Mouse (Mus musculus): Measurements from ENCODE around the gene Dhrs3. TPM values are rescaled to one million over a fixed set of nuclear protein-coding genes. Genes with fewer than 3 reads are reported as not detected.
A peak's percentile ranks its signal among the peaks of the same experiment; 100 is the strongest.

Dhrs3 gene
- polyA plus RNA-seq (2015; fragmentation: Nextera tagmentation; extraction: Ambion mirVana): 113 and 114 TPM in 2 replicates

DNA sequence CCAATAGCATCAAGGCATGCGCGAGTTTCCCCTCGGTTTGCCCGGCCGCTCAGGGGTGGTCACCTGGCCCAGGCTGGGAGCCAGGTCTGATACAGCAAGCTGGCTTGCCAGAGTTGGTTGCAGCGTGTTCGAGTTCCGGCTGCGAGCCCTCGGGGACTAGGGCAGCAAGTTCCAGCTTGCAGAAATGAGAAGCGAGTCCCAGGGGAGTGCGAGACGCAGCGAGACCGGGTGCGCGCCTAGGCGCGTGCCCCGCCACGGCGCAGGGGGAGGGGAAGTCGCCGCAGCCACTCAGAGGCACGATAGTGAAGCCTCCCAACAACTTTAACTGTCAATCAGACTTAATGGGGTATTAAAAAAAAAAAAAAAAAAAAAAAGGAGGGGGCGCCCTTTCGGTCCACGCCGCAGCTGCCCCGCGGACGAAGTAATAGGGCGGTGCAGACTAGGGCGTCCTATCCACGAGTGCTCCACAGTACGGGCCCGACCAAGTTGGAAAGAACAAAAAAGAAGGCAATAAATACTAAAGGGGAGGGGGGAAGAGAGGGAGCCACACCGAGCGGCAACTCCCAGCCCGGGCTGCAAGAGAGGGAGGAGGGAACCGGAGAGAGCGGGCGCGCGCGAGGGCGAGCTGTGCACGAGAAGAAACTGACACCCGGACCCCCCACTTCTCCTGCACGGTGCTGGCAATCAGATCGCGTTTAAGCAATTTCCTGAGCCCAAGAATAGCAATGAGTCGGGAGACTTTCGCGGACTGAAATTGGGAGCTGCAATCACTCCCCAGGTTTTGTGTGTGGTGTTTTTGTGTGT lies at the start of gene Dhrs3:
TSS of gene Dhrs3 (plus strand) at position 695 of the 804 bp plus-strand sequence.
- Histone ChIP-seq H3K4me3 (peak within 1 kb of the TSS; percentile 70), H3K36me3 (no peaks in the 10 kb centered on the region), H3K4me1 (peaks cover 67% of the 10 kb centered on the region), H3K27me3 (no peaks in the 10 kb centered on the region), H3K9me3 (no peaks in the 10 kb centered on the region), H3K4me2 (peak within 1 kb of the TSS; percentile 87), H3K27ac (peak within 1 kb of the TSS; percentile 93), H3K9ac (peak within 1 kb of the TSS; percentile 73)
- ATAC-seq (ENCODE audit: insufficient number of reproducible peaks, low FRiP score, low TSS enrichment, low read depth): peak; percentile 79
- under 1% methylated on average over 52 of the region's 55 CpGs for WGBS

DNA sequence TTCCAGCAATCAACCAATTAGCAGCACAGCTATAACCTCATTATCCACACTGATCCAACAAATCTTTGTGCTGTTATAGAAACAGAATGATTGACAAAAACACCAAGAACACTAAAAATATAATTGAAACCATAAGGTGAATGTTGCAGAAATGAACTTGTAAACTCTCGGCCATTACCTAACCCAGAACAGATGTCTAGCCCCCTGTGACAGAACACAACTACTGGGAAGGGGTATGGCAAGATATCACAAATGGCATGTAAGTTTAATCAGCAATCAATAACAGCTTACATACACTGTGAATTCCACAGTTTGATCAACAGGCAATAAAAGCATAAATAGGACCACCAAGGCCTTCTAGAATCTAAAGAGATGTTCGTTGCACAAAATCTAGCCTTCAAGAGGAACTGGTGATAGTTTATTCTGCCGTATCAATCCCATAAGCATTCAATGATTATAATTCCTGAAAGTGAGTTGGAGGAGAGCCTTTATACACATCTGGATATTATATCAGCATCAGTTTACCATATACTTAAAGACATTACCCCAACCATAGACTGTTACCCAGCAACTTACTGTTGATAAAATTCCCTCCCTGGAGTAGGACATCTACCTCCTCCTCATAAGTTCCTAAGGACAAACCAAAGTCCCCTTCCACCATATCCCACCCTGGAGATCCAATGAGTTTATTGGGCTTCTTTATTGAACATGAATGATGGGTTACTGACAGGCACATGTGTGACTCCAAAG lies 30.7 kb upstream of the Dhrs3 start:
- H3K36me3 ChIP-seq: no peaks in the 10 kb centered on the region
- no peak overlapping the region for H3K4me2 ChIP-seq
- no peaks in the 10 kb centered on the region for H3K9me3 ChIP-seq
- H3K27ac ChIP-seq: no peak overlapping the region
- no peaks in the 10 kb centered on the region for H3K27me3 ChIP-seq
- no peaks in the 10 kb centered on the region for H3K4me1 ChIP-seq
- no peak overlapping the region for H3K9ac ChIP-seq
- no peak for ATAC-seq (ENCODE audit: insufficient number of reproducible peaks, low FRiP score, low TSS enrichment, low read depth)
- no peak overlapping the region for H3K4me3 ChIP-seq
- 42% methylated on average over 3 of the region's 3 CpGs for WGBS

DNA sequence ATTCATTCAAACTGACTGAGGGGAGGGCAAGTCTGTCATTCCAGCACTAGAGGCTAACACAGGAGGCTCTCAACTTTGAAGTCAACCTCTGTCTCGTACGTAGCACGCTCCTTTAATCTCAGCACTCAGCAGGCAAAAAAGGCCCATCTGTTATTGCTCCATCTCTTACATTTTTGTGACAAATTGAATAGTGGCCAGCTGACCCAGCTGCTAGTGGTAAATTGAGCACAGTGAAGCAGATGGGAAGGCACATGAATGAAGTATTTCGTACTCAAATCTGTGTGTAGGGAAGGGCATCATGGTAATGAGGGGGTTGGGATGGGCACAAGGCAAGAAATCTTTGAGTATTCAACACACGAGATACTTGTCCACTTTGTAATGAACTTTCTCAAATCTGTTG lies 24.7 kb upstream of the Dhrs3 start:
- no peak for ATAC-seq (ENCODE audit: insufficient number of reproducible peaks, low FRiP score, low TSS enrichment, low read depth)
- Histone ChIP-seq H3K4me3 (no peak overlapping the region), H3K36me3 (no peaks in the 10 kb centered on the region), H3K4me2 (no peak overlapping the region), H3K4me1 (no peaks in the 10 kb centered on the region), H3K27me3 (no peaks in the 10 kb centered on the region), H3K9ac (no peak overlapping the region), H3K9me3 (no peaks in the 10 kb centered on the region), H3K27ac (no peak overlapping the region)
- WGBS: 69% methylated on average over 5 of the region's 5 CpGs

DNA sequence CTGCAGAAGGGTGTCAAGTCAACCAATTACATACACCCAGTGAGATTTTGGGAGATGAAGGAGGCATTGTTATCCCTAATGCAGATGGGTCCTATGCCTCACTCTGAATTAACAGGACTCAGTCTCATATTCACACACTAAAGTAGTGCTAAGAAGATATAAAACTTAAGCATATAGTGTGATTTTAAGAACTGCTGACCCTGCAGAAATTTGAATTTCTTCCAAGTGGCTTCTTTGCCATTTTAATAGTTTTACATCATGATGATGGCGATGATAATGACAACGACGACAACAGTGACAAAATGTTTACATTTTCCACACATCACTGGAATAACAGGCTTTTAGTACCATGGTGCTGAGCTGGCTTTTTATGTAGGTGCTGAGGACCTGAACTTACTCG lies 24.0 kb upstream of the Dhrs3 start:
- Histone ChIP-seq H3K9me3 (no peaks in the 10 kb centered on the region), H3K27ac (no peak overlapping the region), H3K27me3 (no peaks in the 10 kb centered on the region), H3K4me2 (no peak overlapping the region), H3K4me1 (no peaks in the 10 kb centered on the region), H3K4me3 (no peak overlapping the region), H3K9ac (no peak overlapping the region), H3K36me3 (no peaks in the 10 kb centered on the region)
- no peak for ATAC-seq (ENCODE audit: insufficient number of reproducible peaks, low FRiP score, low TSS enrichment, low read depth)
- WGBS: 78% methylated on average over 4 of the region's 4 CpGs

DNA sequence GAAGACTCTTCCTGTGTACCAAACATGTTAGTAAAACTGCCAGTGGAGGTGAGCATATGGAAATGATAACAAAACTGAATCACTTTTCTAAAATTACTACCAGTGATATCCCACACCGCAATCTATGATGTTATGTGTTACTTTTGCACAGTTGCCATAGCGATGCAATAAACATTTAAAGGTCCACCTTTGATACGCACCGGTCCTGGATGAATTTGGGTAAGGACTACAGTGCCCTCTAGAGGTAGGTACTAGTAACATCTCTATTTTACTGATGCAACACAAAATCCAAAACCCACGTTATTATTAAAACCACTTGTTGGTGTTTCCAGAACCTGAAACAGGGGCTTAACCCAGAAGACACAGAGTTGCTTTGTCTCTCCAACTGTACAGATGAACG lies 19.7 kb upstream of the Dhrs3 start:
- H3K4me2 ChIP-seq: no peak overlapping the region
- no peaks in the 10 kb centered on the region for H3K9me3 ChIP-seq
- H3K4me1 ChIP-seq: 0 out of 2 replicates have a peak, but pooled peaks cover 7% of the 10 kb centered on the region
- H3K36me3 ChIP-seq: no peaks in the 10 kb centered on the region
- ATAC-seq (ENCODE audit: insufficient number of reproducible peaks, low FRiP score, low TSS enrichment, low read depth): no peak
- no peak overlapping the region for H3K9ac ChIP-seq
- H3K4me3 ChIP-seq: no peak overlapping the region
- H3K27me3 ChIP-seq: no peaks in the 10 kb centered on the region
- 21% methylated on average over 6 of the region's 6 CpGs for WGBS
- H3K27ac ChIP-seq: no peak overlapping the region

DNA sequence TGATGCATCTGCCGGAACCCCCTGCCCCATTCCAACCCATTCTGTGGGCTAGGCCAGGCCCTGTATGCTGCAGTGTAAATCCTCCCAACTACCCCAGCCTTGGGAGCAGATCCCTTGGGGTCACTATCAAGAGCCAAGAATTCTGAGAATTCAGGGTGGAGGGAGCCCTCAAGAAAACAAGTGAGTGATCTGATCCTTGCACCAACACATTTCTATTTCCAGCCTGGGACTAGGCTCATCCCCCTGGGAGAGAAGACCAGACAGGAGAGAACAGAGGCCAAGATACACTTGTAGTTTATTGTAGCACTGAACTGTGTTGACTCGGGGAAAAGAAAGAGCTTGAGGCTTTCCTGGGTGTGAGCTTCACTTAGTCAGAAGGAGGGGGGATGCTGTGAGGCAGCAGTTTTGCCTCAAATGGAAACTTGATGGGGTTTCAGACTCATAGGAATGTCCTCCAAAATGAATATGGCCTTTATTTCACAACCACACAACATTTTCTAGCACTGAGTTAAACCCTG lies 17.0 kb upstream of the Dhrs3 start:
- Histone ChIP-seq H3K4me1 (0 out of 2 replicates have a peak, but pooled peaks cover 7% of the 10 kb centered on the region), H3K27ac (no peak overlapping the region)
- ATAC-seq (ENCODE audit: insufficient number of reproducible peaks, low FRiP score, low TSS enrichment, low read depth): no peak

DNA sequence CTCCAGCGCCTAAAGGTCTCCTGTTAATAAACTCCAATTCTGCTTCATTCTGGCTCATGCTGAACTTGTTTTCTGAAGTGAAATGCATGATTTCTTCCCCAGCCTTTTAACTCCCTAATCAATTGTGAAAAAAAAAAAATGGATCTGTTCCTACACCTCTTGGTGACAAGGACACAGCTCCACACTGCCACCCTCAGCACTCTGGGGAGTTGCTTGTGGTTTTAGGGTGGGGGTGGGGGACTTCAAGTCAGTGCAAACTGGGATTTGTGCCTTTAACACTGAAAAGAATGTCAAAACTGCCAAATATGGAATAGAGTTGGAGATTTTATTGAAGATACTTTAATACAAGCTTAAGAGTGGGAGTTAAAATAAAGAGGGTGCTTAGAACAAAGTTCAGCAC lies 13.1 kb upstream of the Dhrs3 start:
- Histone ChIP-seq H3K4me2 (no peak overlapping the region), H3K4me3 (no peak overlapping the region), H3K9ac (no peak overlapping the region), H3K27me3 (no peaks in the 10 kb centered on the region), H3K27ac (peak overlapping the region; percentile 30; the same call in 1 of the 2 replicates), H3K9me3 (no peaks in the 10 kb centered on the region), H3K4me1 (peaks cover 23% of the 10 kb centered on the region), H3K36me3 (no peaks in the 10 kb centered on the region)
- WGBS: 62% methylated on average over 1 of the region's 1 CpGs
- ATAC-seq (ENCODE audit: insufficient number of reproducible peaks, low FRiP score, low TSS enrichment, low read depth): no peak

More for the DNA sequence above, 17.0 kb upstream of the Dhrs3 start:
- Histone ChIP-seq H3K9me3 (no peaks in the 10 kb centered on the region), H3K4me2 (no peak overlapping the region), H3K36me3 (no peaks in the 10 kb centered on the region), H3K27me3 (no peaks in the 10 kb centered on the region), H3K4me3 (no peak overlapping the region), H3K9ac (no peak overlapping the region)
- WGBS: 65% methylated on average over 2 of the region's 2 CpGs

DNA sequence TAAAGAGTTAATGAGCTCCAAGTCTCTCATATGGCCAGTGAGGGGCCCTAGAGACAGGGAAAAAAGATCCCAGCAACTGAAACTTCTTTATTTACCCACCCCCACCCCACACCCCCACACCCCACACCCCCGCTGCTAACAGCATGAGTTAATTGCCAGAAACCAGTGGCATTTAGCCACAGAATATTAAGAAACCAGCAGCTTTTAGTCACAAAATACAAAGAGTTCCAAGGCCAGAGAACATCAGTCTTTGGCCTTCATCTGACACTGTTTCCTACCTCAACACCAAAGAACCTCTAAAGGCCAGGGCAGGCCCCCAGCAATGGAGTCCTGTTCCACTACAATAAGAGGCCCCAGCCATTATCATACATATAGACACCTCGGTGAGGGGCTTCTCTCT lies 11.3 kb upstream of the Dhrs3 start:
- WGBS: 62% methylated on average over 2 of the region's 2 CpGs
- ATAC-seq (ENCODE audit: insufficient number of reproducible peaks, low FRiP score, low TSS enrichment, low read depth): no peak
- H3K9me3 ChIP-seq: no peaks in the 10 kb centered on the region
- no peak overlapping the region for H3K27ac ChIP-seq
- H3K9ac ChIP-seq: no peak overlapping the region
- no peak overlapping the region for H3K4me2 ChIP-seq
- no peaks in the 10 kb centered on the region for H3K27me3 ChIP-seq
- peaks cover 19% of the 10 kb centered on the region for H3K4me1 ChIP-seq
- H3K36me3 ChIP-seq: no peaks in the 10 kb centered on the region
- no peak overlapping the region for H3K4me3 ChIP-seq

DNA sequence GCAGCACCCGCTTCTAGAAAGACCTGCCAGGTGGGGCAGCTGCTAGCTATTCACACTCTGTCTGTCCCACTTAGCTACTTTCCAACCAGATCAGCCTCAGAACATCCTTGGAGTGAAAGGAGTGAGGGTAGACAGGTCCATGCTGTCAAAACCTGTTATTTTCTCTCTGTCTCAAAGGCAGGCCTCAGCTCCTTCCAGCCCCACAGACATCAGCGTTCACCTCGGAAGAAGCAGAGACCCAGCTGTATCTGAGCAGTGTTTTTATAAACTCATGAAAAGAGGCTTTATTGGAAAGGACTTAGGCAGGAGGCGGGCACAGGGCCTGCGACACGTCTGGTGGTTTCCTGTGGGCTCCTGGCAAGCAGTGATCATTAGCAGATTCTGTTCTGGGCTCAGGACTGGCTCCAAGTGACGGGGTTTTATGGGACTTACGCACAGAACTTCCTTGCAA lies 9.7 kb upstream of the Dhrs3 start:
- H3K9ac ChIP-seq: no peak overlapping the region
- peaks cover 32% of the 10 kb centered on the region for H3K4me1 ChIP-seq
- H3K9me3 ChIP-seq: no peaks in the 10 kb centered on the region
- peak; percentile 84 for ATAC-seq (ENCODE audit: insufficient number of reproducible peaks, low FRiP score, low TSS enrichment, low read depth)
- 12% methylated on average over 8 of the region's 8 CpGs for WGBS
- no peaks in the 10 kb centered on the region for H3K36me3 ChIP-seq
- no peak overlapping the region for H3K4me2 ChIP-seq
- H3K4me3 ChIP-seq: no peak overlapping the region
- peak overlapping the region; percentile 83 for H3K27ac ChIP-seq
- H3K27me3 ChIP-seq: no peaks in the 10 kb centered on the region

DNA sequence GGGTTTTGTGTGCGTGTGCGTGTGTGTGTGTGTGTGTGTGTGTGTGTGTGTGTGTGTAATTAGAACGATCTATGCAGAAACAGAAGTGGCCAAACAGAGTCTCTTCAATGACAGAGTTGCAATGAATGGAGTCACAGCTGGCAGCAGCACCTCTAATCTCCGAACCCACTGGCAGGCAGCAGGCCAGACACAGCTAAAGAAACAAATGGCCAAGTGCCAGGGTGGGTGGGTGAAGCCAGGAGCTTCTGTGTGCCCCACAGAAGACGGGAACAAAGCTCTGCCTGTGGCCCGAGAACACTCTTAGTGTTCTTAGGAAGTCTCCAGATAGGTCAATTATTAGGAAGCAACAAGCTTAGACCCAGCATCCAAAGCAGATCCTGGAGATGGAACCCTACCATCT lies 6.2 kb upstream of the Dhrs3 start:
- H3K36me3 ChIP-seq: no peaks in the 10 kb centered on the region
- H3K4me2 ChIP-seq: no peak overlapping the region
- H3K9ac ChIP-seq: no peak overlapping the region
- H3K27ac ChIP-seq: no peak overlapping the region
- peaks cover 59% of the 10 kb centered on the region for H3K4me1 ChIP-seq
- WGBS: 48% methylated on average over 6 of the region's 6 CpGs
- no peak for ATAC-seq (ENCODE audit: insufficient number of reproducible peaks, low FRiP score, low TSS enrichment, low read depth)
- no peak overlapping the region for H3K4me3 ChIP-seq
- H3K9me3 ChIP-seq: no peaks in the 10 kb centered on the region
- H3K27me3 ChIP-seq: no peaks in the 10 kb centered on the region

DNA sequence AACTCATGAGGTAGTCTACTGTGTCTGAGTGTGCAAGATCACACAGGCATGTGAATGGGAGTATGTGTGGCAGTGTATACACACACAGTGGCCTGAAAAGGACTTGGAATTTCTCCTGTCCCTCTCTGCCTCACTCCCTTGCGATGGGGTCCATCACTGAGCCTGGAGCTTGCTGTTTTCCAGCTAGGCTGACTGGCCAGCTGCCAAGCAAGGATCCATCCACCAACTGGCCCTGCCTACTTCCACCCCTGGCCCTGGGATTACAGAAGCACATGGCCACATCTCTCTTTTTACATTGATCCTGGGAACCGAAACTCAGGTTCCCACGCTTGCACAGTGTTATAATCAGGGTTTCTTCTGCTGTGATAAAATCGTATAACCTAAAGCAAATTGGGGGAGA lies 3.9 kb upstream of the Dhrs3 start:
- Histone ChIP-seq H3K27me3 (no peaks in the 10 kb centered on the region), H3K9me3 (no peaks in the 10 kb centered on the region), H3K4me1 (peaks cover 58% of the 10 kb centered on the region), H3K36me3 (no peaks in the 10 kb centered on the region), H3K4me3 (no peak overlapping the region), H3K4me2 (no peak overlapping the region), H3K27ac (peak overlapping the region; percentile 77), H3K9ac (no peak overlapping the region)
- no peak for ATAC-seq (ENCODE audit: insufficient number of reproducible peaks, low FRiP score, low TSS enrichment, low read depth)
- 70% methylated on average over 4 of the region's 4 CpGs for WGBS

Measured in limb, embryonic 15.5 days (tissue).